Mouse (Mus musculus) thymus, adult 2 months (tissue): Measurements from ENCODE around the gene Zbtb18.

Source experiments
- CTCF ChIP-seq: fragments of 200-500 bp; IDR thresholded peaks from 2 replicates; pipeline ENCODE4 v1.5.1; 2012; ENCODE audit warnings: mild to moderate bottlenecking, control low read depth, low read length, moderate library complexity, borderline replicate concordance; ENCODE audit not compliant: control insufficient read depth, poor library complexity, insufficient read depth; ENCODE audit errors: extremely low read depth
- POLR2A ChIP-seq: fragments of 200-500 bp; IDR thresholded peaks from 2 replicates; pipeline ENCODE4 v1.6.1; 2012; ENCODE audit warnings: mild to moderate bottlenecking, low read length, control low read depth, moderate library complexity; ENCODE audit not compliant: control insufficient read depth, poor library complexity, insufficient read depth; ENCODE audit errors: extremely low read depth

- no peak for TF ChIP-seq CTCF
- no peak for TF ChIP-seq POLR2A
These were observed 42.1 kb downstream of the Zbtb18 start for GRCm38 (mm10) chr1:177484280-177484679.
